Mouse (Mus musculus) lung, adult 2 months (tissue): ENCODE results near the gene AC170998.1.

Source experiments
- CTCF ChIP-seq: fragments of 200-500 bp; IDR thresholded peaks from 2 replicates; pipeline ENCODE4 v1.5.1; 2011; ENCODE audit warnings: mild to moderate bottlenecking, low read length, control low read depth; ENCODE audit not compliant: insufficient read depth
- POLR2A ChIP-seq: fragments of 200-500 bp; IDR thresholded peaks from 2 replicates; pipeline ENCODE4 v1.6.1; 2011; ENCODE audit warnings: low read depth, mild to moderate bottlenecking, control low read depth, low read length, borderline replicate concordance; ENCODE audit errors: extremely low read depth

DNA sequence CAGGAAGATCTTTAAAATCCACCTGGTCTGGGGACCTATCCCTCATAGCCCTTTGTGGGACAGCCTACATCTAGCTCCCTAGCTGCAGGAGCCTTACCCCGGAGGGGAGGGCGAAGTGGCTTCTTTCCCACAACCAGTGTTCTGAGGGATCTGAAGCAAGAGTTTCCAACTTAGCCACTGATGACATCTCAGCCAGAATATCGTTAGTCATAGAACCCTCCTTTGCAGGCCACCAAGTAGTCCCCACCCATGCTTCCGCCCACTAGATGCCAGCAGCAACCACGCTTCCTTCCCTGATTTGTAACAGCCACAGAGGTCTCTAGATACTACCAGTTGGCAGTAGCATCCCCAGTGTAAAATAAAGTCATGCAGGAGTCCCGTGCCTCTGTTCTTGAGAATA lies 24.7 kb downstream of the AC170998.1 start:
- TF ChIP-seq CTCF (no peak), POLR2A (no peak)
